ENCODE assay signal across 9 mouse cellular contexts in genomic region chr10:45469027-45469996, GRCm38 (mm10). TPM values are rescaled to one million over a fixed set of nuclear protein-coding genes. Genes with fewer than 3 reads are reported as not detected.
DNase-seq lines count a peak whose midpoint lies in the region; TF ChIP-seq lines count a peak whose summit lies in the region.
"Had no signal": no experiment of that assay in that cellular context is flagged by ENCODE, and none has a peak within 500 bp of the region (broad histone marks: within the 10 kb centered on the region; RNA-seq: fewer than 3 reads in every experiment).

No protein-coding gene starts in this region.

- TF ChIP-seq EP300 in CH12.LX (IDR thresholded peaks at IDR 0.05; ENCODE audit: low read length) = peak; percentile 28; the same call in 1 of the 2 replicates

- no peaks in the 10 kb centered on the region for H3K27me3 ChIP-seq in CH12.LX (replicated peaks)
- no peaks in the 10 kb centered on the region for H3K27me3 ChIP-seq in midbrain, embryonic 10.5 days (ENCODE audit: low read depth, poor library complexity, severe bottlenecking)

- peaks cover 11% of the 10 kb centered on the region for H3K79me2 ChIP-seq in CH12.LX (replicated peaks; ENCODE audit: control insufficient read depth, extremely low read depth, insufficient read depth, poor library complexity, severe bottlenecking)

- H3K4me1 ChIP-seq in CH12.LX (ENCODE audit: control insufficient read depth in 1 of 2, insufficient read depth in 2 of 2) = no peaks in the 10 kb centered on the region
- no peaks in the 10 kb centered on the region for H3K4me1 ChIP-seq in bone marrow macrophage, adult 2 months (ENCODE audit: control insufficient read depth, insufficient read depth, low read length)
- H3K4me1 ChIP-seq in midbrain, embryonic 10.5 days = peaks cover 72% of the 10 kb centered on the region

- DNase-seq in CH12.LX (ENCODE audit: extremely low read depth) = peak; percentile 59
- peak; percentile 7 for DNase-seq in heart, postnatal 4 days
- peak; percentile 56 for DNase-seq in midbrain, embryonic 10.5 days (ENCODE audit: low spot score)
- DNase-seq in cerebellum, adult 9-10 months = no peak
- no peak for DNase-seq in adrenal gland, postnatal 25 days
- no peak for DNase-seq in gastrocnemius, postnatal 10 days
- no peak for DNase-seq in spleen, postnatal 36 days (ENCODE audit: low spot score in 2 of 2)
- DNase-seq: cerebellum, postnatal 10 days had no signal

- in situ Hi-C loops in CH12.LX (cut with MboI; ENCODE audit: low pct_ligation_motif_present, low pct_unique_long_range_greater_than_20kb, low sequenced_read_pairs) = no loop called here

- H3K9me3 ChIP-seq in CH12.LX (replicated peaks; ENCODE audit: low read length) = no peaks in the 10 kb centered on the region
- no peaks in the 10 kb centered on the region for H3K9me3 ChIP-seq in midbrain, embryonic 10.5 days (replicated peaks)

- WGBS in midbrain, embryonic 10.5 days = under 1% methylated on average over 21 of the region's 21 CpGs

- H3K36me3 ChIP-seq in CH12.LX (replicated peaks in 1 of 2; ENCODE audit: control insufficient read depth in 1 of 2, insufficient read depth in 1 of 2, low read length in 1 of 2) = no peaks in the 10 kb centered on the region
- H3K36me3 ChIP-seq in midbrain, embryonic 10.5 days = peaks cover 3% of the 10 kb centered on the region; the same call in 1 of the 2 replicates

- peak overlapping the region; percentile 28 for H3K9ac ChIP-seq in CH12.LX (ENCODE audit: insufficient read depth, low read depth)

- H3K4me2 ChIP-seq in CH12.LX (ENCODE audit: insufficient read depth, low read depth, poor library complexity, severe bottlenecking) = peak overlapping the region; percentile 55

- TF ChIP-seq POLR2A in CH12.LX (IDR thresholded peaks at IDR 0.05; ENCODE audit: low read depth, low read length) = peak; percentile 51
- TF ChIP-seq POLR2A in bone marrow macrophage, adult 2 months (IDR thresholded peaks at IDR 0.05; ENCODE audit: borderline replicate concordance, low read depth, low read length) = no peak

- H3K27ac ChIP-seq in CH12.LX (ENCODE audit: insufficient read depth, low read depth) = peak overlapping the region; percentile 28; the same call in 1 of the 2 replicates
- H3K27ac ChIP-seq in bone marrow macrophage, adult 2 months (ENCODE audit: insufficient read depth, low read depth, low read length) = no peak overlapping the region
- H3K27ac ChIP-seq in midbrain, embryonic 10.5 days (replicated peaks) = peak overlapping the region; percentile 95

- no peak for TF ChIP-seq RAD21 in CH12.LX (IDR thresholded peaks at IDR 0.05; ENCODE audit: low read depth, low read length)

- peak overlapping the region; percentile 53 to 78 (median 64) for H3K4me3 ChIP-seq in CH12.LX (replicated peaks in 1 of 3; ENCODE audit: low read depth in 2 of 3, low read length in 2 of 3, poor library complexity in 1 of 3)
- peak overlapping the region; percentile 20 for H3K4me3 ChIP-seq in bone marrow macrophage, adult 2 months (ENCODE audit: insufficient read depth, low read length)
- H3K4me3 ChIP-seq in midbrain, embryonic 10.5 days = peak overlapping the region; percentile 69

- dilution Hi-C loops in CH12.LX (cut with MboI; ENCODE audit: extremely low pct_ligation_motif_present, extremely low pct_unique_long_range_greater_than_20kb, low sequenced_read_pairs) = no loop called here

- TF ChIP-seq CTCF in CH12.LX (conservative IDR thresholded peaks at IDR 0.05 in 1 of 2, IDR thresholded peaks at IDR 0.05 in 1 of 2; ENCODE audit: low read depth in 2 of 2, low read length in 2 of 2) = no peak
- peak; percentile 6; the same call in 1 of the 2 replicates for TF ChIP-seq CTCF in bone marrow macrophage, adult 2 months (IDR thresholded peaks at IDR 0.05; ENCODE audit: low read depth, low read length)

TF ChIP-seq in CH12.LX, 34 proteins besides CTCF, POLR2A, EP300 and RAD21:
- TF ChIP-seq IRF4 (IDR thresholded peaks at IDR 0.05; ENCODE audit: low read depth, low read length) (no peak; the same call in 1 of the 2 replicates), ZNF384 (IDR thresholded peaks at IDR 0.05; ENCODE audit: low read depth, low read length) (0 out of 2 replicates have a peak, but pooled peaks have one; percentile 29), CHD2 (IDR thresholded peaks at IDR 0.05; ENCODE audit: low read length) (peak; percentile 94), UBTF (IDR thresholded peaks at IDR 0.05; ENCODE audit: low read depth, low read length) (no peak), ELF1 (IDR thresholded peaks at IDR 0.05; ENCODE audit: low read depth, low read length) (peak; percentile 55), MEF2A (IDR thresholded peaks at IDR 0.05; ENCODE audit: borderline replicate concordance, low read depth, low read length) (0 out of 2 replicates have a peak, but pooled peaks have one; percentile 26), MAX (IDR thresholded peaks at IDR 0.05; ENCODE audit: low read length) (peak; percentile 74), NELFE (IDR thresholded peaks at IDR 0.05; ENCODE audit: low read depth, low read length) (peak; percentile 72; the same call in 1 of the 2 replicates), POLR2AphosphoS2 (IDR thresholded peaks at IDR 0.05; ENCODE audit: low read depth, low read length) (no peak), ETS1 (conservative IDR thresholded peaks at IDR 0.05; ENCODE audit: low read depth, low read length) (no peak), JUND (conservative IDR thresholded peaks at IDR 0.05; ENCODE audit: low read depth, low read length) (no peak), MYC (IDR thresholded peaks at IDR 0.05; ENCODE audit: low read depth, low read length) (peak; percentile 86), USF1 (IDR thresholded peaks at IDR 0.05; ENCODE audit: low read depth, low read length) (no peak), NRF1 (IDR thresholded peaks at IDR 0.05; ENCODE audit: low read depth, low read length) (0 out of 2 replicates have a peak, but pooled peaks have one; percentile 12), MXI1 (IDR thresholded peaks at IDR 0.05; ENCODE audit: low read depth, low read length) (peak; percentile 55), PAX5 (IDR thresholded peaks at IDR 0.05; ENCODE audit: low read length) (no peak), ZKSCAN1 (IDR thresholded peaks at IDR 0.05; ENCODE audit: borderline replicate concordance, low read depth, low read length) (no peak), ZMIZ1 (IDR thresholded peaks at IDR 0.05; ENCODE audit: low read depth, low read length) (no peak), SIN3A (IDR thresholded peaks at IDR 0.05; ENCODE audit: low read length) (no peak; the same call in none of the 2 replicates), RCOR1 (conservative IDR thresholded peaks at IDR 0.05; ENCODE audit: low read depth, low read length) (no peak), E2F4 (IDR thresholded peaks at IDR 0.05; ENCODE audit: insufficient replicate concordance, low read depth, low read length) (no peak), ZC3H11A (IDR thresholded peaks at IDR 0.05; ENCODE audit: low read depth, low read length) (no peak), JUN (IDR thresholded peaks at IDR 0.05; ENCODE audit: insufficient read depth, low read depth, low read length) (no peak), BHLHE40 (IDR thresholded peaks at IDR 0.05; ENCODE audit: low read depth, low read length) (peak; percentile 61), SMC3 (IDR thresholded peaks at IDR 0.05; ENCODE audit: low read depth, low read length) (no peak), MAZ (IDR thresholded peaks at IDR 0.05; ENCODE audit: low read depth, low read length) (peak; percentile 16; the same call in 1 of the 2 replicates), GABPA (IDR thresholded peaks at IDR 0.05; ENCODE audit: insufficient replicate concordance, low read depth, low read length) (no peak), KAT2A (IDR thresholded peaks at IDR 0.05; ENCODE audit: insufficient replicate concordance, low read length) (no peak), MAFK (IDR thresholded peaks at IDR 0.05; ENCODE audit: insufficient replicate concordance, low read length) (no peak), USF2 (conservative IDR thresholded peaks at IDR 0.05; ENCODE audit: low read depth, low read length) (no peak), TBP (conservative IDR thresholded peaks at IDR 0.05; ENCODE audit: low read depth, low read length) (peak; percentile 64), HCFC1 (IDR thresholded peaks at IDR 0.05; ENCODE audit: low read depth, low read length) (no peak), CHD1 (IDR thresholded peaks at IDR 0.05; ENCODE audit: low read depth, low read length) (peak; percentile 60), TCF12 (IDR thresholded peaks at IDR 0.05; ENCODE audit: low read depth, low read length) (0 out of 2 replicates have a peak, but pooled peaks have one; percentile 44)

RNA-seq across cellular contexts. Expression of gene Lin28b, which starts 16.9 kb away (rescaled TPM):
- total RNA-seq in CH12.LX (2012; rRNA removed) (11.6 and 11.8 TPM in 2 replicates), CH12.LX (2014; rRNA removed) (14.1 and 14.9 TPM in 2 replicates)
- 9.5 and 10.0 TPM in 2 replicates for polyA plus RNA-seq in CH12.LX (2012; ENCODE audit: insufficient read length, low read depth)
- not detected in 2 replicates for polyA plus RNA-seq in bone marrow macrophage, adult 2 months (2012; ENCODE audit: insufficient read depth, insufficient read length, missing spikeins)
- under 1 TPM; 0.74 TPM for total RNA-seq in heart, postnatal 4 days (2021)
- polyA plus RNA-seq in midbrain, embryonic 10.5 days (2016; fragmentation: Nextera tagmentation; extraction: Ambion mirVana) = 37.9 and 52.7 TPM in 2 replicates
- 0.15 TPM in 1 of 2 replicates, not detected in the other for total RNA-seq in adrenal gland, postnatal 25 days (2021)
- not detected for total RNA-seq in gastrocnemius, postnatal 10 days (2021)

Comparison
In these comparisons a context has a peak if more than half of its experiments do, and no peak if none do; other contexts are left out.
1. DNase-seq: peak in CH12.LX (single experiment), heart, postnatal 4 days (single experiment) and midbrain, embryonic 10.5 days (single experiment); none in cerebellum, adult 9-10 months (single experiment), adrenal gland, postnatal 25 days (single experiment), gastrocnemius, postnatal 10 days (single experiment) and spleen, postnatal 36 days (0 of 2).
2. RNA of gene Lin28b, which starts 16.9 kb away (total RNA-seq): 11.6 to 14.9 TPM in CH12.LX; 0.74 TPM in heart, postnatal 4 days, 0.15 TPM in adrenal gland, postnatal 25 days and not detected in gastrocnemius, postnatal 10 days; every median in the first group is over 4 times any median in the second.
3. Peak in every context shown above with its lines, with median percentiles within 50 percentile points of each other: H3K4me3 ChIP-seq.